Mouse (Mus musculus): ENCODE data around the gene E130208F15Rik.

Gene E130208F15Rik

GRCm38 (mm10) chr7:30306083-30306779 is 15.3 kb upstream of the E130208F15Rik start:
- no peak for DNase-seq (ENCODE audit: low spot score in 2 of 2)

- DNase-seq (ENCODE audit: low spot score in 2 of 2): peak; percentile 89 to 94
Observed at GRCm38 (mm10) chr7:30308076-30309005, 13.2 kb upstream of the E130208F15Rik start, which contains the start of gene Alkbh6. Gene Alkbh6, plus strand, starts transcription at chr7:30308717.

- DNase-seq (ENCODE audit: low spot score in 2 of 2): no peak
Observed at GRCm38 (mm10) chr7:30309395-30310129, 12.0 kb upstream of the E130208F15Rik start.

- DNase-seq (ENCODE audit: low spot score in 2 of 2): no peak
Observed at GRCm38 (mm10) chr7:30310136-30310535, 11.4 kb upstream of the E130208F15Rik start.

- no peak for DNase-seq (ENCODE audit: low spot score in 2 of 2)
Observed at GRCm38 (mm10) chr7:30313666-30314320, 7.7 kb upstream of the E130208F15Rik start.

- no peak for DNase-seq (ENCODE audit: low spot score in 2 of 2)
Observed at GRCm38 (mm10) chr7:30314721-30315155, 6.8 kb upstream of the E130208F15Rik start, which contains the start of gene Syne4. Gene Syne4, plus strand, starts transcription at chr7:30314807.

- no peak for DNase-seq (ENCODE audit: low spot score in 2 of 2)
Observed at GRCm38 (mm10) chr7:30315559-30316529, 5.7 kb upstream of the E130208F15Rik start.

GRCm38 (mm10) chr7:30318142-30318541 is 3.4 kb upstream of the E130208F15Rik start:
- no peak for DNase-seq (ENCODE audit: low spot score in 2 of 2)

GRCm38 (mm10) chr7:30320946-30321345 is 594 bp upstream of the E130208F15Rik start:
- no peak for DNase-seq (ENCODE audit: low spot score in 2 of 2)

GRCm38 (mm10) chr7:30322285-30322667 is 736 bp downstream of the E130208F15Rik start:
- peak; percentile 95 to 98 for DNase-seq (ENCODE audit: low spot score in 2 of 2)

- DNase-seq (ENCODE audit: low spot score in 2 of 2): no peak
Observed at GRCm38 (mm10) chr7:30322865-30323264, 1.3 kb downstream of the E130208F15Rik start.

GRCm38 (mm10) chr7:30323795-30324194 is 2.3 kb downstream of the E130208F15Rik start, which contains the start of gene Sdhaf1:
Gene Sdhaf1, minus strand, starts transcription at chr7:30323895.
- DNase-seq (ENCODE audit: low spot score in 2 of 2): no peak

- no peak for DNase-seq (ENCODE audit: low spot score in 2 of 2)
Observed at GRCm38 (mm10) chr7:30324300-30324944, 2.9 kb downstream of the E130208F15Rik start.

- DNase-seq (ENCODE audit: low spot score in 2 of 2): no peak
Observed at GRCm38 (mm10) chr7:30325364-30325763, 3.8 kb downstream of the E130208F15Rik start.

- no peak for DNase-seq (ENCODE audit: low spot score in 2 of 2)
Observed at GRCm38 (mm10) chr7:30326427-30326826, 4.9 kb downstream of the E130208F15Rik start.

- DNase-seq (ENCODE audit: low spot score in 2 of 2): no peak
Observed at GRCm38 (mm10) chr7:30327140-30327539, 5.6 kb downstream of the E130208F15Rik start.

- no peak for DNase-seq (ENCODE audit: low spot score in 2 of 2)
Observed at GRCm38 (mm10) chr7:30328379-30328778, 6.8 kb downstream of the E130208F15Rik start.

- peak in 1 of 2 experiments; percentile 60 for DNase-seq (ENCODE audit: low spot score in 2 of 2)
Observed at GRCm38 (mm10) chr7:30331887-30332286, 10.3 kb downstream of the E130208F15Rik start.

GRCm38 (mm10) chr7:30332622-30333259 is 11.2 kb downstream of the E130208F15Rik start:
- DNase-seq (ENCODE audit: low spot score in 2 of 2): no peak
